Mouse (Mus musculus) kidney, postnatal 0 days (tissue): Measurements from ENCODE around the gene Ankrd13a. TPM values are rescaled to one million over a fixed set of nuclear protein-coding genes. Genes with fewer than 3 reads are reported as not detected.
"Not testable (repeated sequence)": the region's sequence is repeated elsewhere in the genome, so short reads cannot be mapped to it uniquely, and the experiment has no call there.

Source experiments
- ATAC-seq: fragments of 200-750 bp; cut with Nextera tagmentation; replicated peaks from 2 replicates; pipeline ENCODE4 v1.8.0; 2017; ENCODE audit warnings: low read depth, moderate number of reproducible peaks, moderate TSS enrichment, moderate library complexity; ENCODE audit not compliant: low FRiP score
- DNase-seq: peaks from one replicate; pipeline ENCODE4 v3.0.0-alpha.2; 2016; ENCODE audit warnings: low spot score
- H3K27ac ChIP-seq: fragments of 300-500 bp; sonication (generic); 2 replicates; pipeline ENCODE4 v1.5.1; 2014; ENCODE audit warnings: mild to moderate bottlenecking
- H3K27me3 ChIP-seq: fragments of 300-500 bp; sonication (generic); 2 replicates; pipeline ENCODE4 v1.6.1; 2014; ENCODE audit warnings: low read length, mixed read lengths; ENCODE audit not compliant: insufficient read depth
- H3K36me3 ChIP-seq: fragments of 300-500 bp; sonication (generic); 2 replicates; pipeline ENCODE4 v1.6.1; 2014; ENCODE audit warnings: low read length, mixed read lengths; ENCODE audit not compliant: insufficient read depth
- H3K4me1 ChIP-seq: fragments of 300-500 bp; sonication (generic); replicated peaks from 2 replicates; pipeline ENCODE4 v1.6.1; 2014; ENCODE audit warnings: antibody characterized with exemption, low read length, mixed read lengths; ENCODE audit not compliant: insufficient read depth
- H3K4me2 ChIP-seq: fragments of 300-500 bp; sonication (generic); 2 replicates; pipeline ENCODE4 v1.6.1; 2014; ENCODE audit warnings: mild to moderate bottlenecking, low read length, moderate library complexity, mixed read lengths
- H3K4me3 ChIP-seq: fragments of 300-500 bp; sonication (generic); replicated peaks from 2 replicates; pipeline ENCODE4 v1.5.1; 2014; ENCODE audit warnings: low read depth, low read length
- H3K9ac ChIP-seq: fragments of 300-500 bp; sonication (generic); 2 replicates; pipeline ENCODE4 v1.6.1; 2014; ENCODE audit warnings: low read depth, low read length
- H3K9me3 ChIP-seq: fragments of 300-500 bp; sonication (generic); replicated peaks from 2 replicates; pipeline ENCODE4 v1.6.1; 2016; ENCODE audit warnings: low read length, inconsistent platforms, mixed read lengths
- CTCF ChIP-seq: IDR thresholded peaks from 2 replicates; pipeline ENCODE4 v1.5.1; 2016; ENCODE audit warnings: antibody characterized with exemption, low read depth, mild to moderate bottlenecking, moderate library complexity
- WGBS: fragments of 180-500 bp; shearing (Covaris S2); extraction: QIAGEN DNeasy Blood & Tissue Kit; methylation state at CpG from one replicate; pipeline ENCODE4 v1.1.7; 2014; 5-methylcytosine and 5-hydroxymethylcytosine counted together
- microRNA-seq: library from miRNA; unstranded; fragments of <30 nt; microRNA quantifications from one replicate; pipeline ENCODE4, GENCODE M21; 2016
- polyA plus RNA-seq: library from polyadenylated mRNA; unstranded; fragments of >200 nt; fragmentation: Nextera tagmentation; extraction: Ambion mirVana; gene quantifications from 2 replicates; pipeline ENCODE4 v1.2.1, GENCODE M21; 2015

The Ankrd13a gene
- polyA plus RNA-seq, 1 experiment from 2014 or later: 49.2 TPM

DNA sequence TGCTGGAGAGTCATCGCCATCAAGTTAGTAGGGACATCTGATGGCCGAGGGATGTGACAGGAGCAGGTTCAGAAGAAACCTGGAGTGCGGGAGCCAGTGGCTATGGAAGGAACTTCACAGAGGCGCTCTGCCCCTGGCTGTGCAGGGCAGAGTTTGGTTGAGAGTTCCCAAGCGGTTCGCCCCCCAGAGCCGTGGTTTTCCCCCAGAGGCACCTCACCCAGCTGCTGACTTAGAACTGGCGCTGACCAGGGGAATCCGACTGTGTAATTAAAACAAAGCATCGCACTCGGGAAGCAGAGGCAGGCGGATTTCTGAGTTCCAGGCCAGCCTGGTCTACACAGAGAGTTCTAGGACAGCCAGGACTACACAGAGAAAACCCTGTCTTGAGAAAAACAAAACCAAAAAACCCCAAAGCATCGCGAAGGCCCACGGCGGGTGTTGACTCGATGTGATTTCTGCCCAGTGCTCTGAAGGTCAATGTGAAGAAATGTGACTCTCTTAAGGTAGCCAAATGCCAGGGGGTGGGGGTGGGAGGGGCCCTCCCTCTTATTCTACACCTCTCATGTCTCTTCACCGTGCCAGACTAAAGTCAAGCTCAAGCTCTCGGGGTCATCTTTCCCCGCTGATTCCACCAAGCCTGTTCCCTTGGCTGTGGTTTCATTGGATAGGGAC lies 77.2 kb downstream of the Ankrd13a start:
- Histone ChIP-seq H3K27me3 (no peaks in the 10 kb centered on the region), H3K36me3 (no peaks in the 10 kb centered on the region), H3K27ac (no peak overlapping the region), H3K4me1 (no peaks in the 10 kb centered on the region), H3K9me3 (no peaks in the 10 kb centered on the region), H3K9ac (no peak overlapping the region), H3K4me3 (no peak overlapping the region), H3K4me2 (no peak overlapping the region)
- 80% methylated on average over 20 of the region's 20 CpGs for WGBS
- no peak for TF ChIP-seq CTCF
- ATAC-seq (no peak), DNase-seq (no peak)

DNA sequence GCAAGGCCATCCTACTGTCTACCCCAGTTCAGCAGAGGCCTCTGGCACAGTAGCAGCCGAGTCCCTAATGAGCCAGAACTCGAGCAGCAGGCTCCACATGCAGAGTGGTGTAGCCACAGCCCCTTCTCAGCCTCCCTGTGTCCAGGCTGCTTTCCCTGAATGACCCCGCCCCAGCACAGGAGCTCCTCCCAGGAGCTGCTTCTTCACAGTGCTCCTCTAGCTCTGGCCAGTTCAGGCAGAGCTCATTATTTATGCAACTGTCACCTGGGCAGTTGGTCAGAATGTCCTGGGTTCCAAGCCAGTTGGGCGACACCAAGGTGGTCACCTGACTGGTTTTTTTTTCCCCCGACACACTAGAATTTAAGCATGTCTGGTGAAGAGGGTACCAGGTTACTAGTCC lies 78.9 kb downstream of the Ankrd13a start, which contains the start of gene 4930519G04Rik:
Gene 4930519G04Rik, plus strand, starts transcription at position 301 of the 400 bp plus-strand sequence.
- not testable (repeated sequence) for H3K9me3 ChIP-seq, H3K4me1 ChIP-seq, H3K4me2 ChIP-seq, H3K4me3 ChIP-seq, H3K27ac ChIP-seq, H3K27me3 ChIP-seq, H3K9ac ChIP-seq, DNase-seq, ATAC-seq, H3K36me3 ChIP-seq
- 68% methylated on average over 3 of the region's 5 CpGs for WGBS

Small RNAs within 50 kb of the gene (microRNA-seq; reads per million reads assigned to microRNA genes)
- gene Mir6240: 4.6 reads per million, percentile 13 among the genes with 10 or more reads in this experiment

Other genes starting within 250 kb of the Ankrd13a start
- 5.0 and 5.8 TPM in 2 replicates for gene Fam222a, start 206.7 kb upstream of the Ankrd13a start, polyA plus RNA-seq
- 31.3 and 35.6 TPM in 2 replicates for gene Trpv4, start 116.3 kb upstream of the Ankrd13a start, polyA plus RNA-seq
- 65.0 and 70.3 TPM in 2 replicates for gene Gltp, start 83.7 kb upstream of the Ankrd13a start, polyA plus RNA-seq
- gene Tchp, start 66.9 kb upstream of the Ankrd13a start, polyA plus RNA-seq: 10.2 and 12.2 TPM in 2 replicates
- gene Git2, start 840 bp downstream of the Ankrd13a start, polyA plus RNA-seq: 25.8 and 27.8 TPM in 2 replicates
- gene 1500011B03Rik, start 48.8 kb downstream of the Ankrd13a start, polyA plus RNA-seq: 160 and 189 TPM in 2 replicates
- gene 4930519G04Rik, start 79.0 kb downstream of the Ankrd13a start, polyA plus RNA-seq: not detected in 2 replicates
- not detected in 2 replicates for gene Gm9936, start 84.0 kb downstream of the Ankrd13a start, polyA plus RNA-seq
- gene Oasl2, start 122.3 kb downstream of the Ankrd13a start, polyA plus RNA-seq: 19.9 and 24.1 TPM in 2 replicates
- 3.1 and 3.2 TPM in 2 replicates for gene Oasl1, start 148.6 kb downstream of the Ankrd13a start, polyA plus RNA-seq
- 75.3 and 79.6 TPM in 2 replicates for gene 2210016L21Rik, start 167.5 kb downstream of the Ankrd13a start, polyA plus RNA-seq
- 10.8 and 12.5 TPM in 2 replicates for gene Hnf1a, start 196.4 kb downstream of the Ankrd13a start, polyA plus RNA-seq
- 19.0 and 39.4 TPM in 2 replicates for gene Sppl3, start 236.5 kb downstream of the Ankrd13a start, polyA plus RNA-seq